Mouse (Mus musculus) liver, embryonic 14.5 days (tissue): ENCODE measurements around the gene Arnt.

Source experiments
- CTCF ChIP-seq: IDR thresholded peaks from 2 replicates; pipeline ENCODE4 v1.5.1; 2016; ENCODE audit warnings: antibody characterized with exemption, low read depth, control low read depth
- EP300 ChIP-seq: IDR thresholded peaks from 2 replicates; pipeline ENCODE4 v1.6.1; 2016; ENCODE audit warnings: antibody characterized with exemption, low read depth

DNA sequence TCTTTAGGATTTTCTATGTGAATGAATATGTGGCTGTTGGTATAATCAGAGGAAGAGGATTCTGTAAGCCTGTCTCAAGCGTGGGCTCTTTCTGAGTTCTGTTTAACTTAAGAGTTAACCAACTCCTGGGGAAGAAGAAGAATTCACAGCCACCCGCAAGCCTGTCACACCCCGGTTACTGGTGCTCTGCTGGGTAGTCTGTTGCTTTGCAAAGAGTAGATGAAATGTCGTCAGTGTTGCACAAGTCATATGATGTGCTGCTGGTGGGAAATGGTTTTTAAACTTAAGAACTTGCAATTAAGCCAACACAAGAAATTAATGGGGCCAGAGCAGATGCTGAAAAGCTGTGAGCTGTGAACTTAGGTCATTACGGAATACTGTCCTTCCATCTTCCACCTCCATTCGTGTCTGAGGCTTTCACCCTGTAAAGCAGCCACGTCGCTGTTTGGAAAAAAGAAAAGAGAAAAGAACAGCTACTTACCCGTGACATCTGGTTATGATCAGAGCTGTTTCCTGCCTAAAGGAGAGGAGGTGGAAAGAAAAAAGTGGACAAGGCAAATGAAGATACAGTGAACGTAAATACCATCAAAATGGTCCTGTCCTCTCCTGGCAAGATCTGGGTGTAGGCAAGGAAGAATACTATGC lies 65.4 kb downstream of the Arnt start:
- no peak for TF ChIP-seq CTCF
- TF ChIP-seq EP300, result no peak
